Mouse (Mus musculus) heart, embryonic 13.5 days (tissue): ENCODE results near the gene Dennd1b. TPM values are rescaled to one million over a fixed set of nuclear protein-coding genes. Genes with fewer than 3 reads are reported as not detected.

Experiments
- ATAC-seq: fragments of 200-750 bp; cut with Nextera tagmentation; 2 replicates; pipeline ENCODE4 v1.8.0; 2017; ENCODE audit warnings: moderate TSS enrichment; ENCODE audit not compliant: insufficient number of reproducible peaks, low FRiP score, low TSS enrichment; ENCODE audit errors: extremely low read depth
- H3K27ac ChIP-seq: fragments of 300-500 bp; sonication (generic); replicated peaks from 2 replicates; pipeline ENCODE4 v1.5.1; 2015; ENCODE audit warnings: moderate library complexity, mild to moderate bottlenecking, inconsistent platforms
- H3K27me3 ChIP-seq: fragments of 300-500 bp; sonication (generic); replicated peaks from 2 replicates; pipeline ENCODE4 v1.6.1; 2015; ENCODE audit warnings: mild to moderate bottlenecking, inconsistent platforms
- H3K36me3 ChIP-seq: fragments of 300-500 bp; sonication (generic); 2 replicates; pipeline ENCODE4 v1.6.1; 2015; ENCODE audit warnings: mild to moderate bottlenecking, inconsistent platforms
- H3K4me1 ChIP-seq: fragments of 300-500 bp; sonication (generic); 2 replicates; pipeline ENCODE4 v1.6.1; 2015; ENCODE audit warnings: inconsistent platforms
- H3K4me2 ChIP-seq: fragments of 300-500 bp; sonication (generic); 2 replicates; pipeline ENCODE4 v1.6.1; 2015; ENCODE audit warnings: inconsistent platforms, mild to moderate bottlenecking, moderate library complexity
- H3K4me3 ChIP-seq: fragments of 300-500 bp; sonication (generic); 2 replicates; pipeline ENCODE4 v1.5.1; 2015; ENCODE audit warnings: moderate library complexity, mild to moderate bottlenecking, inconsistent platforms
- H3K9ac ChIP-seq: fragments of 300-500 bp; sonication (generic); 2 replicates; pipeline ENCODE4 v1.6.1; 2015; ENCODE audit warnings: inconsistent platforms, mild to moderate bottlenecking, moderate library complexity
- H3K9me3 ChIP-seq: fragments of 300-500 bp; sonication (generic); 2 replicates; pipeline ENCODE4 v1.6.1; 2016; ENCODE audit warnings: inconsistent platforms
- WGBS: fragments of 180-500 bp; shearing (Covaris S2); methylation state at CpG from one replicate; pipeline ENCODE4 v1.1.7; 2015; ENCODE audit warnings: mixed read lengths; 5-methylcytosine and 5-hydroxymethylcytosine counted together
- polyA plus RNA-seq: library from polyadenylated mRNA; unstranded; fragments of >200 nt; fragmentation: Nextera tagmentation; extraction: Ambion mirVana; gene quantifications from 2 replicates; pipeline ENCODE4 v1.2.1, GENCODE M21; 2015

The Dennd1b gene
- polyA plus RNA-seq, 1 experiment from 2014 or later: 10.0 TPM

DNA sequence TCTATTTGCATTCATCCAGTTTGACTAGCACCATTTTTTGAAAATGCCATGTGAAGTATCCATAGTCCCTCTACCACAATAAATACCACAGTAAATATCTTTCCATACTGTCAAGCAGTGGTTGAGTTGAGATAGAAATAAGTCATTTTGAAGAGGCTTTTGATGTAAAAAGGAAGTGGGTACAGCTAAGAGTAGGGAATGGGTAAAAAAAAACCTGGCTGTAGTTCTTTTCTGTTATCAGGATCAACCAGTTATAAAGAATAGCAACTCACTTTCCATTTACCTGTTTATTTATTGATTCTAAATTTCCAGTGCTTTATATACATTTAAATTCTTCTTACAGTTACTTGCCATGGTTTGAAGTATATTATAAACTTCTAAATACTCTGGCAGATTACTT, 89.8 kb downstream of the Dennd1b start:
- Histone ChIP-seq H3K27ac (no peak overlapping the region), H3K9ac (no peak overlapping the region), H3K36me3 (peaks cover 6% of the 10 kb centered on the region), H3K4me1 (no peaks in the 10 kb centered on the region), H3K27me3 (no peaks in the 10 kb centered on the region), H3K4me2 (no peak overlapping the region), H3K9me3 (no peaks in the 10 kb centered on the region), H3K4me3 (no peak overlapping the region)
- ATAC-seq: no peak

DNA sequence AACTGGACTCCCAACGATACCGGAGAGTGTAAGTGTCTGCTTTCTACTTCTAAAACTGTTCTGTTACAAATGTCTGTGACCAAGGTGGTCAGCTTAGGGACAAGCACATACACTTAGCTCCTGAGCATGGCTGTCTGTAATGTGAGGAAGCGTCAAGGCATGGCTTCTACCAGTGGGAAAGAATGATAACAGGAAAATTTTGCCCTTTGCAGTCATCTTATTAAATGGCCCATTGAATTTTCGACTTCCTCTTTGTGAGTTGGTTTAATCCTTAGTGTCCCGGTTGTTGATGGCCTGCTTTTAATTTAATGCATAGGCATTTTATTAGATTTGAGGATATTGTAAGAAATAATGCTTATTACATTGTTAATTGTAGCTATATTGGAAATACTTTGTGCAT, 97.1 kb downstream of the Dennd1b start:
- Histone ChIP-seq H3K4me3 (no peak overlapping the region), H3K9me3 (no peaks in the 10 kb centered on the region), H3K27ac (no peak overlapping the region), H3K9ac (no peak overlapping the region), H3K4me1 (no peaks in the 10 kb centered on the region), H3K36me3 (peaks cover 17% of the 10 kb centered on the region), H3K4me2 (no peak overlapping the region), H3K27me3 (no peaks in the 10 kb centered on the region)
- 85% methylated on average over 5 of the region's 5 CpGs for WGBS
- no peak for ATAC-seq

DNA sequence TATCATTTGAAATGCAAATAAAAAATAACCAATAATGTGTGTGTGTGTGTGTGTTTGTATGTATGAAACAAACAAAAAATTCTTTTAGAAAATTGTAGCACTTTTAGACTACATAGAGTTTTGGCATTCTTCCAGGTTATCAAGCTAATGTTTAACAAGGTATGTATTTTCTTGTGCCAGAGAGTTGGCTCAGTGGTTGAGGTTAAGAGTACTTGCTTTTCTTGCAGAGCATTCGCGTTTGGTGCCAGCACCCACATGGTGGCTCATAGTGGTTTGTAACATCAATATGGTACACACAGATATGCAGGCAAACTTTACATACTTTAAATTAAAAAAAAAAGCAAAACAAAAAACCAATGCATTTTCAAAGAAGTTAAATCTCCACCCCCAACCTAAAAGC, 101.5 kb downstream of the Dennd1b start:
- H3K27ac ChIP-seq: no peak overlapping the region
- no peak overlapping the region for H3K4me3 ChIP-seq
- H3K4me2 ChIP-seq: no peak overlapping the region
- no peaks in the 10 kb centered on the region for H3K27me3 ChIP-seq
- H3K36me3 ChIP-seq: peaks cover 17% of the 10 kb centered on the region
- no peak overlapping the region for H3K9ac ChIP-seq
- H3K9me3 ChIP-seq: no peaks in the 10 kb centered on the region
- 81% methylated on average over 2 of the region's 2 CpGs for WGBS
- H3K4me1 ChIP-seq: peaks cover 6% of the 10 kb centered on the region; the same call in 1 of the 2 replicates
- no peak for ATAC-seq

DNA sequence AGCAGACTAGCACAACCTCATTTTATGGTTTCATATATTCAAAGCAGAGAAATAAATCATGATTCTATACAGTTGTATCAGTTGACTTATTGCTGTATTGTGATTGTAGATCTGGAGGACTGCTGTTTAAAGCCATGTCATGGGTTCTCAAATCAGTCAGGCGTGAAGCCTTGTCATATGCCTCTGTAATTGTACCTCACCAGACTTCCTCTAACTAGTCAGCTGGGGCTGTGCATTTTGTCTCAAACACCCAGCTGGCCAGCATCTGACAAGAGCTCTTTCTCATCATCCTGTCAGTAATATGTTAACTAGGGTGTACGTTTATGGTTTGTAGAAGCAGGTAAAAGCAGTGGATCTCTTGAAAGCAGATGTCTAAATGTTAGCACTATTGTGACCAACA, 104.0 kb downstream of the Dennd1b start:
- Histone ChIP-seq H3K9me3 (no peaks in the 10 kb centered on the region), H3K4me3 (no peak overlapping the region), H3K27ac (no peak overlapping the region), H3K4me1 (peaks cover 6% of the 10 kb centered on the region; the same call in 1 of the 2 replicates), H3K4me2 (no peak overlapping the region), H3K9ac (no peak overlapping the region), H3K27me3 (no peaks in the 10 kb centered on the region), H3K36me3 (peaks cover 14% of the 10 kb centered on the region)
- ATAC-seq: no peak
- 50% methylated on average over 2 of the region's 2 CpGs for WGBS

DNA sequence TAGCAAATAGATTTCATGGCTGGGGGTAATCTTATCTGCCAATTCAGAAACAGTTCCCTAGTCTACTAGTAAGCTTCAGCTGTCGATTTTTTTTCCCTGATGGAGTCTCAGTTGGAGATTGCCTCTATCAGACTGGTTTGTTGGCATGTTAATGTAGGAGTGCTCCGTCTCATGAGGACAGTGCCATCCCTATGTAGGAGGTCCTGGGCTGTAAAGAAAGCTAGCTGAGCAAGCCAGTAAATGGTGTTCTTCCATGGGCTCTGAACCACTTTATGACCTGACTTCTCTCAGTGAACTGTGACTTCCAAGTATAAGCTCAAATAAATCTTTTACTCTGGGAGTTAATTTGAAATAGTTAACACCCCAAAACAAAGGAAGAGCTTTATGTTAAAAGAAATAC, 107.8 kb downstream of the Dennd1b start:
- Histone ChIP-seq H3K4me1 (peaks cover 6% of the 10 kb centered on the region; the same call in 1 of the 2 replicates), H3K4me2 (no peak overlapping the region), H3K9ac (no peak overlapping the region), H3K36me3 (peaks cover 8% of the 10 kb centered on the region), H3K27me3 (no peaks in the 10 kb centered on the region), H3K27ac (no peak overlapping the region), H3K9me3 (no peaks in the 10 kb centered on the region), H3K4me3 (no peak overlapping the region)
- no peak for ATAC-seq
- 48% methylated on average over 2 of the region's 2 CpGs for WGBS

DNA sequence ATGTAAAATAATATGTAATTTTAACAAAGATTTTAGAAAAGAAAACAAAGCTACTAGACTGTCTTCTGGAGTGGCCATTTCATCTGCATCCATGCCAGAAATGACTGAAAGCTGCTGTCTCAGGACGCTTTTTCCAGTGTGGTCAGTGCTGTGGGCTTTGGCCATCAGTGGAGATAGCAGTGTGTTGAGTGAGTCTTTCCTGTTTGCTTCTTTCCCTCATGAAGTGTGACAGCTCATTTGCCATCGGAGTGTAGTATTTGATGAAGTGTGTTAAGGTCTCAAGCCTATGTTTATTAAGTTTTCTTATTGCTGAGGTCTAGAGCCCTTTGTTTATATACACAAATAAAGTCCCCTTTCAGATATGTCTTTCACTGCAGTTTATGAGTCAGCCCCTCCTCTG, 112.4 kb downstream of the Dennd1b start:
- H3K27me3 ChIP-seq: no peaks in the 10 kb centered on the region
- 56% methylated on average over 2 of the region's 2 CpGs for WGBS
- no peaks in the 10 kb centered on the region for H3K9me3 ChIP-seq
- H3K4me1 ChIP-seq: peaks cover 12% of the 10 kb centered on the region
- ATAC-seq: no peak
- H3K4me3 ChIP-seq: no peak overlapping the region
- no peak overlapping the region for H3K9ac ChIP-seq
- no peak overlapping the region for H3K4me2 ChIP-seq
- no peak overlapping the region for H3K27ac ChIP-seq
- H3K36me3 ChIP-seq: peaks cover 8% of the 10 kb centered on the region

DNA sequence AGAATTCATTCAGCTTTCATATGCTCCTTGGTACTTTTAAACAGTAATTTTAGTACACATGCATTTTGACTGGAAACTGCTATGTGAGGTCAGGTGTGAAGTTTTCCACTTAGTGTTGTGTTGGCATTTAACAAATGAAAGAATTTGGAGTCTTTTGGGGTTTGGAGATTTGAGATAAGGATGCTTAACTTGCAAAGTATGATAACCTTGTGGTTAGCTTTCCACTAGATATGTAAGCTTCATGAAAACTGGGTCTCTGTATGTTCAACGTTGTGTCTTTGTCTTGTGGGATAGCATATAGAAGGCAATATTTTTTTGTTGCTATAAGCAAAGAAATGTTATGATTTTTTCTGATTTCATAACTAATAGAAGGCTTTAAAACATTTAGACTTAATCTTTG, 114.8 kb downstream of the Dennd1b start:
- Histone ChIP-seq H3K36me3 (peaks cover 8% of the 10 kb centered on the region), H3K4me1 (peaks cover 17% of the 10 kb centered on the region), H3K4me3 (no peak overlapping the region), H3K9ac (no peak overlapping the region), H3K4me2 (no peak overlapping the region), H3K9me3 (no peaks in the 10 kb centered on the region), H3K27me3 (no peaks in the 10 kb centered on the region), H3K27ac (no peak overlapping the region)
- 79% methylated on average over 1 of the region's 1 CpGs for WGBS
- no peak for ATAC-seq

DNA sequence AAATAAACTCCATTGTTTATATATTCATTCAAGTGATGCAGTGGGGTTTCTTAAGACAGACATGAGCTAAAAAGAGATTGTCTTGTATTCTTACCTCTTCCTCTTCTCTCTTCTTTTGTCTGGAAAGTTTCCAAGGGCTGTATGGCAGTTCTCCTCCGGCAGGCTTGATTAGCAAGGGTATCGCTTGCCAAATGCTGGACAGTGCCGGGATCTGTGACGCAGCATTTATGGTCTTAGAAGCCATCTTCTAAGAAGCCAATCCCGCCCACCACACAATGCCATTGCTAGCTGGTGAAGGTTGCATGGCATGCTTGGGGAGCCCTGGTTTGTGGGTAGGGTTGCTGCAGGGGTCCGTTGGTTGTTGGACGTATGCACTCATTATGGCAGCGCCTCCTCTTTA, 115.8 kb downstream of the Dennd1b start:
- no peaks in the 10 kb centered on the region for H3K27me3 ChIP-seq
- H3K27ac ChIP-seq: no peak overlapping the region
- H3K9me3 ChIP-seq: no peaks in the 10 kb centered on the region
- H3K4me1 ChIP-seq: peaks cover 17% of the 10 kb centered on the region
- no peak overlapping the region for H3K4me2 ChIP-seq
- ATAC-seq: no peak
- peaks cover 8% of the 10 kb centered on the region for H3K36me3 ChIP-seq
- 50% methylated on average over 8 of the region's 8 CpGs for WGBS
- H3K9ac ChIP-seq: no peak overlapping the region
- no peak overlapping the region for H3K4me3 ChIP-seq

DNA sequence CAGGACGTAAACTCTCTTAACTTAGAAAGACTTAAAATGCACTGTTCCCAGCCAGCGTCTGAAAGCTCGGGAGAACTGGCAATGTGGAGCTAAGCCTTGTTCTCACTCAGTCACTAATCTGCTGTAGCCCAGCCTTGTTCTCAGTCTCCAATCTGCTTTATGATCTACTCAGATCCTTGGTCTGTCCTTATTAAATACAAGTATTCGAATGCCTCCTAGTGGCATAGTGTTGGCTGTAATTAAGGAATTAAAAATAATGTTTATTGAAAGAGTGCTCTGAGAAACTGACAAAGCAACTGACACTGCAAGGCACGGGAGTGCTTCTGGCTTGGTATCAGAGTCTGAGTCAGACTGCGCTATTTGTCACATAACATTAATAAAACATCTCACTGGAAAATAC, 116.3 kb downstream of the Dennd1b start:
- WGBS: 70% methylated on average over 6 of the region's 6 CpGs
- Histone ChIP-seq H3K36me3 (peaks cover 3% of the 10 kb centered on the region), H3K4me1 (peaks cover 17% of the 10 kb centered on the region), H3K27ac (no peak overlapping the region), H3K4me2 (no peak overlapping the region), H3K9me3 (no peaks in the 10 kb centered on the region), H3K9ac (no peak overlapping the region), H3K27me3 (no peaks in the 10 kb centered on the region), H3K4me3 (no peak overlapping the region)
- ATAC-seq: no peak

DNA sequence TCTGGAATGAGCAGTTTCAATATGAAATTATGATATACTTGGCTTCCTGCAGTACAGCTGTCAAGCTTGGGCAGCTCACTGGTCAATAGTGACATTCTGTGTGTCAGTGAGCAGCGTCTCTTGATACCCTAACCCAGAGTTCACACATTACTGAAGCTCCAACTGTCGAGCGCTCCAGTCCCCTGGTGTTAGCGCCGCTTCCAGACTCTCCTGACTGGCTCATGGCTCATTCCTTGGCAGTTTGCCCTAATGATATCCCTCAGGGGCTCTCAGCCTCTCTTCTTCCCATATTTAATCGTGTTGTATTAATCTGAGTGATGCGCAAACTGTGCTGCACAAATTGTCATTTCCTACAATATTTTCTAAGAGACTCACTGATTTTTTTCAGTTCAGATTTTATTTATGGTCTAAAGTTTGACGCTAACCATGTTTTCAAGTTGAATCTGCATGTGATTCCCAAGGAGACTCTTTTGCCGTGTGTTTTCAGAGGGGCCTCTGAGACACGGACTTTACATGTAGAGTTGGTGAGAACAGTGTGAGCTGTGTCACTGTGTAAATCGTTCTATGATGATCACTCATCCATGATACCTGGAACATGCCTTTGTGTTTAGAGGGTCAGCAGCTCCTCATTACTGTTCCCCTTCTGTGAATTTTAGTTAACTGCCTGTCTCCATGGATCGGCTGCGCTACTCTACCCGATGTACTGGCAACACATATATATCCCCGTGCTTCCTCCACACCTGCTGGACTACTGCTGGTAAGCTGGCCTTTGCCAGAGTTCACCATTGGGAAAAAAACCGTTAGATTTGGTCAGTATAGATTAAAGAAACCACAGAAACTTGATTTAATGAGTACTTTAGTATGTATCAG, 117.5 kb downstream of the Dennd1b start:
- Histone ChIP-seq H3K4me3 (no peak overlapping the region), H3K9ac (no peak overlapping the region), H3K4me2 (no peak overlapping the region), H3K9me3 (no peaks in the 10 kb centered on the region), H3K4me1 (peaks cover 17% of the 10 kb centered on the region), H3K27me3 (no peaks in the 10 kb centered on the region), H3K36me3 (no peaks in the 10 kb centered on the region), H3K27ac (no peak overlapping the region)
- WGBS: 58% methylated on average over 16 of the region's 16 CpGs
- ATAC-seq: peak; percentile 54; the same call in 1 of the 2 replicates

DNA sequence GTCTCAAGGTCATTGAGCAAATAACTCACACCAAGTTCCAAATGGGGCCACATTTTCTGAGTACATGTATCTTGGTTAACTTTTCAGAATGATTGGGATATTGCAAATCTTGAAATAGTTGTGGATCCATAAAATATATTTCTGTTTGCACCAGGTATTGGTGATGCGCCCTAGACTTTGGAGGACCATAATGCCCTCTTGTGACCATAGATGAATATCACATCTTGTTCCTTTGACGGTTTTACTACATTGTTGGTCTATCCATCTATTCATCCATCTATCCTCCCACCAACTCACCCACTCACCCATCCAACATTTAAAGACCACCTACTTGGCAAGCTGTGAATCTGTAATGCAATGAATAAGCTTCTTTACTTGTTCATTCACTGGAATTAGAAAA, 120.1 kb downstream of the Dennd1b start:
- WGBS: 71% methylated on average over 2 of the region's 2 CpGs
- Histone ChIP-seq H3K27ac (no peak overlapping the region), H3K9me3 (no peaks in the 10 kb centered on the region), H3K4me2 (no peak overlapping the region), H3K4me1 (peaks cover 17% of the 10 kb centered on the region), H3K27me3 (no peaks in the 10 kb centered on the region), H3K4me3 (no peak overlapping the region), H3K36me3 (no peaks in the 10 kb centered on the region), H3K9ac (no peak overlapping the region)
- no peak for ATAC-seq

DNA sequence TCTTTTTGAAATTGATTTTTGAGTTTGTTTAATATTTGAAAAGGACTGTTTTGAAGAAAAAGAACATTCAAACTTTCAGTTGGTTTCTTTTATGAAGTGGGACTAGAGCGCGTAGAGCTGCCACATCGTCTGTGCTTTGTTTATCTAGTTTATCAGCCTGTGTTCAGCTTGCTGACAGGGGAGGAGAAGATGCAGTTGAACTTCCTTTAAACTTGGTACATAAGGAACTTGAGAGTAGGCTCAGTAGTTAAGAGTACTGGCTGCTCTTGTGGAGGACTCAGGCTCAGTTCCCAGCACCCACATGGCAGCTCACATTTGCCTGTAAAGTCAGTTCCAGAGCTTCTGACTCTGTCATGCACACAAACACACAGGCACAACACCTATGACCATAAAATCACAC, 124.3 kb downstream of the Dennd1b start:
- Histone ChIP-seq H3K4me3 (no peak overlapping the region), H3K4me2 (no peak overlapping the region), H3K36me3 (no peaks in the 10 kb centered on the region; the same call in 1 of the 2 replicates), H3K9me3 (no peaks in the 10 kb centered on the region), H3K27me3 (no peaks in the 10 kb centered on the region), H3K27ac (no peak overlapping the region), H3K4me1 (no peaks in the 10 kb centered on the region), H3K9ac (no peak overlapping the region)
- WGBS: 72% methylated on average over 3 of the region's 3 CpGs
- ATAC-seq: no peak
